Mouse (Mus musculus) heart, embryonic 14.5 days (tissue): Measurements from ENCODE around the gene Scn2a. TPM values are rescaled to one million over a fixed set of nuclear protein-coding genes. Genes with fewer than 3 reads are reported as not detected.

Experiments used
- ATAC-seq: fragments of 200-750 bp; cut with Nextera tagmentation; 2 replicates; pipeline ENCODE4 v1.8.0; 2017; ENCODE audit warnings: low read depth, moderate TSS enrichment; ENCODE audit not compliant: insufficient number of reproducible peaks, insufficient read depth, low FRiP score
- H3K27ac ChIP-seq, 2 experiments: fragments of 200-500 bp in 1 of 2; fragments of 300-500 bp in 1 of 2; sonication (generic) in 1 of 2; replicated peaks in 1 of 2; 2 replicates each; pipeline ENCODE4 v1.5.1; 2012 to 2014; ENCODE audit warnings: low read depth in 2 of 2, low read length in 2 of 2, control low read depth in 1 of 2, mild to moderate bottlenecking in 1 of 2, mixed read lengths in 1 of 2; ENCODE audit not compliant: control insufficient read depth in 1 of 2, insufficient read depth in 1 of 2
- H3K27me3 ChIP-seq: fragments of 300-500 bp; sonication (generic); 2 replicates; pipeline ENCODE4 v1.6.1; 2014; ENCODE audit warnings: mild to moderate bottlenecking, low read length, control low read depth; ENCODE audit not compliant: control insufficient read depth, insufficient read depth
- H3K36me3 ChIP-seq: fragments of 300-500 bp; sonication (generic); 2 replicates; pipeline ENCODE4 v1.6.1; 2014; ENCODE audit warnings: mild to moderate bottlenecking, control low read depth, low read length, mixed read lengths; ENCODE audit not compliant: control insufficient read depth, insufficient read depth
- H3K4me1 ChIP-seq, 2 experiments: fragments of 200-500 bp in 1 of 2; fragments of 300-500 bp in 1 of 2; sonication (generic) in 1 of 2; 2 replicates each; pipeline ENCODE4 v1.6.1; 2012 to 2014; ENCODE audit warnings: low read length in 2 of 2, control low read depth in 1 of 2, mixed read lengths in 1 of 2; ENCODE audit not compliant: control insufficient read depth in 2 of 2, insufficient read depth in 2 of 2
- H3K4me2 ChIP-seq: fragments of 300-500 bp; sonication (generic); 2 replicates; pipeline ENCODE4 v1.6.1; 2014; ENCODE audit warnings: mild to moderate bottlenecking, low read length
- H3K4me3 ChIP-seq, 2 experiments: fragments of 200-500 bp in 1 of 2; fragments of 300-500 bp in 1 of 2; sonication (generic) in 1 of 2; 2 replicates each; pipeline ENCODE4 v1.5.1; 2012 to 2014; ENCODE audit warnings: low read length in 2 of 2, mild to moderate bottlenecking in 2 of 2, control low read depth in 1 of 2, low read depth in 1 of 2, moderate library complexity in 1 of 2; ENCODE audit not compliant: control insufficient read depth in 1 of 2, insufficient read depth in 1 of 2
- H3K9ac ChIP-seq: fragments of 300-500 bp; sonication (generic); 2 replicates; pipeline ENCODE4 v1.6.1; 2014; ENCODE audit warnings: mild to moderate bottlenecking, low read length
- H3K9me3 ChIP-seq: fragments of 300-500 bp; sonication (generic); 2 replicates; pipeline ENCODE4 v1.6.1; 2016; ENCODE audit warnings: low read length, control low read depth; ENCODE audit not compliant: control insufficient read depth
- WGBS: fragments of 180-500 bp; shearing (Covaris S2); extraction: QIAGEN DNeasy Blood & Tissue Kit; methylation state at CpG from one replicate; pipeline ENCODE4 v1.1.7; 2014; 5-methylcytosine and 5-hydroxymethylcytosine counted together
- polyA plus RNA-seq: library from polyadenylated mRNA; unstranded; fragments of >200 nt; fragmentation: Nextera tagmentation; extraction: Ambion mirVana; gene quantifications from 2 replicates; pipeline ENCODE4 v1.2.1, GENCODE M21; 2014

Scn2a gene
- polyA plus RNA-seq, 1 experiment from 2014 or later = 1.4 TPM

DNA sequence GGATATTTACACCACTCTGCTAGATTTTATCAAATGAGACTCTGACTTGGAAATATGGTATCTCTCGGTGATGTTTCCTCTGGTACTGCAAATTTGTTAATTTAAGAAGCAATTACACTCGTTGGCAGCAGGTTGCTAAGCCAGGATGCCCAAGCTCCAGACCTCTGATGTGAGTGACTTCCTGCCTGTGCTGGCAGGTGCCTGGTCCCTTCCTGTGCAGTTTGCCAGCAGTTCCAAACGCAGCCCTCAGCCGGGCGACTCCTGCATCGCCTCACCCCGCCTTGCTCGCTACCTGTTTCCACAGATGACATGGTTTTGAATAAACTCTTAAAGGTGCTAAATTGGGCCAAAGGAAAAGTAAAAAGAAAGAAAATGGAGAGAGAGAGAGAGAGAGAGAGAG, 49.0 kb downstream of the Scn2a start:
- Histone ChIP-seq H3K36me3 (no peaks in the 10 kb centered on the region), H3K27me3 (no peaks in the 10 kb centered on the region), H3K4me3 (no peak overlapping the region), H3K9me3 (no peaks in the 10 kb centered on the region), H3K4me2 (no peak overlapping the region), H3K27ac (no peak overlapping the region), H3K4me1 (peaks cover 0 to 2% of the 10 kb centered on the region in 2 experiments; a peak in 2 of 4 replicates), H3K9ac (no peak overlapping the region)
- WGBS = 69% methylated on average over 8 of the region's 8 CpGs
- no peak for ATAC-seq

DNA sequence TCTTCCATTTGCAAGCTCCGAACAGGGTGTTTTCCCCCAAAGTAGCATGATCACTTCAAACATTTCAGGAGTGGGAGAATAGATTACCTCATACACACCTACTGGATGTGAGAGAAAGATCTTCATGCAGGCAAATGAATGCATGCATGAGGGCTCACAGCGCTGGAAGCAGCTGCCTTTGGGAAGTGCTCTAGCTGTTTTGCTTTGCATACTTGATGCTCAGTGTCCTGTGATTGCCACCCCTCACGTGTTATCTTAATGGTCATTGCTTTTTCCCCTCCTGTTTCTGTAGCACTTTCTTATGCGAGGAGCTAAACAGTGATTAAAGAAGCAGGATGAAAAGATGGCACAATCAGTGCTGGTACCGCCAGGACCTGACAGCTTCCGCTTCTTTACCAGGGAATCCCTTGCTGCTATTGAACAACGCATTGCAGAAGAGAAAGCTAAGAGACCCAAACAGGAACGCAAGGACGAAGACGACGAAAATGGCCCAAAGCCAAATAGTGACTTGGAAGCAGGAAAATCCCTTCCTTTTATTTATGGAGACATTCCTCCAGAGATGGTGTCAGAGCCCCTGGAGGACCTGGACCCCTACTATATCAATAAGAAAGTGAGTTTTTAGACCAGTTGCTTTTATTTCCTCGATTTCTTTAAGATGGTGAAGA, 49.7 kb downstream of the Scn2a start:
- no peaks in the 10 kb centered on the region for H3K36me3 ChIP-seq
- ATAC-seq = no peak
- H3K4me1 ChIP-seq = peaks cover 0 to 2% of the 10 kb centered on the region in 2 experiments; a peak in 2 of 4 replicates
- H3K4me3 ChIP-seq = no peak overlapping the region
- no peak overlapping the region for H3K9ac ChIP-seq
- 45% methylated on average over 12 of the region's 12 CpGs for WGBS
- no peak overlapping the region for H3K27ac ChIP-seq
- no peaks in the 10 kb centered on the region for H3K27me3 ChIP-seq
- 0 out of 2 replicates have a peak overlapping the region, but pooled peaks have one; percentile 3 for H3K4me2 ChIP-seq
- H3K9me3 ChIP-seq = no peaks in the 10 kb centered on the region

DNA sequence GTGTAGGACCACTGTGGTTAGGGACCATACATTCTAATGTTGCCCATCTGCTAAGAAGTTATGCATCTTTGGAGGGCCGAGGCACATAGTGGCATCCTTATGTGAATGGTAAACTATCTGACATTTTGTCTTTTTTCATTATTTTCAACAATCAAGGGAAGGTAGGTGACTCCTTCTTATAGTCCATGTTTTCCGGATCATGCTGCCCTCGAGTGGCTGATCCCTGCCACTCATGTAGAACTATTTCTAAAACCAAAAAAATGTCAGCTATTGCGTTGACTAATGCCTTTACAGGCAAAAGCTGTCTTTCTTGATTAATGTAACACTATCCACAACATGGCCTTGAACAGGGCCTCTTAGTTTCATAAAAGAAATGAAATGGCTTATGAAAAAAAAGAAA, 59.0 kb downstream of the Scn2a start:
- Histone ChIP-seq H3K4me1 (no peaks in the 10 kb centered on the region), H3K4me3 (no peak overlapping the region), H3K27me3 (no peaks in the 10 kb centered on the region), H3K27ac (no peak overlapping the region), H3K9me3 (no peaks in the 10 kb centered on the region), H3K9ac (no peak overlapping the region), H3K4me2 (no peak overlapping the region), H3K36me3 (no peaks in the 10 kb centered on the region)
- 71% methylated on average over 4 of the region's 4 CpGs for WGBS
- ATAC-seq = no peak

DNA sequence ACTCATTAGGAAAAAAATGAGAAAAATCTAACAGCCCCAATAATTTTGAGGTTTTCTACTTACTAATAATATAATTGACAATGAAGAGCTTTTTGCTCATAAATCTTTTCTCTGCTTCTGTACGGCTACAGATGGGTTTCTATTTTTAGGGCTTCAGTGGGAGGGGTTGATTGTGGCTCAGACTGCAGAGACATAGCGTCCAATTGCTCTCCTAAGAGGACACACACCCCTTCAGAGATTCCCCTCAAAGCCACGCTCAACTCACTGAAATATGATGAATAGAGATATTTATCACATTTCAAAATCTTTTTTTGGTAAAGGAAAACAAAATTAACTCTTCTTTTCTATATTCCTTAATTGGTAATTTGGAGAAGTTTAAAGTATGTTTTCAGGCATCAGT, 64.6 kb downstream of the Scn2a start:
- Histone ChIP-seq H3K36me3 (no peaks in the 10 kb centered on the region), H3K4me3 (no peak overlapping the region), H3K9me3 (no peaks in the 10 kb centered on the region), H3K9ac (no peak overlapping the region), H3K27me3 (no peaks in the 10 kb centered on the region), H3K4me1 (no peaks in the 10 kb centered on the region), H3K4me2 (no peak overlapping the region), H3K27ac (no peak overlapping the region)
- ATAC-seq = no peak
- WGBS = 20% methylated on average over 3 of the region's 3 CpGs

DNA sequence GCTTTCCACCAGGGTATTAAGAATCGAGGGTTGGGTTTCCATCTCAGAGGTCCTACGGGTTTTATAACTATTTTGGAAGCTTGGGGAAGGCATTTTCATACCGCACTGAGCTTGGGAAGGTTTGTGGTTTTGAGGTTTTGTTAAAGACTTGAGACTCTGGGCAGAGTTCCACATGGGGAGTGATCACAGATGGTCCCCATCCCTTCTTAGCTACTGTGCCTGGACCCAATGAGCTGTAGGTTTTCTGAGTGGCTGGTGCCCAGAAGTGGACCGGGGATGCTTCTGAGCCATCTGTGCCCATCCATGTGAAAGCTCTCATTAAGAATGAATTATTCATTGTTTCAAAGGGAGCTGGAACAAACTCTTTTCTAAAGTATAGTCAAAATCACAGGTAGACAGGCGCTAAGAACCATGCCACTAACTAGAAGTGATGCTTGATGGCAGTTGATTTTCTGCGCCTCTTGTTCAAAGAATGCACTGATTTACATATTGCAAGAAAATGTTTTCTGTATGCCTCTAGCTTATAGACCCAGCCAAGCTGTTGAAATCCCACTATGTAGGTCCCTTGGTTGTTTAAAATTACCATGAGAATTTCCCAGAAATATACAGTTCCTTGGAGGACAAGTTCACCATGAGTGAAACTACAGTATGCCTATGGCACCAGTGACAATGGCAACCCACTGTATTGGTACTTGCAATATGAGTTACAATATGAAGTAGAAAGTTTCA, 70.0 kb downstream of the Scn2a start:
- no peaks in the 10 kb centered on the region for H3K9me3 ChIP-seq
- no peak overlapping the region for H3K27ac ChIP-seq
- H3K9ac ChIP-seq = no peak overlapping the region
- no peak for ATAC-seq
- H3K36me3 ChIP-seq = no peaks in the 10 kb centered on the region
- no peaks in the 10 kb centered on the region for H3K27me3 ChIP-seq
- H3K4me1 ChIP-seq = no peaks in the 10 kb centered on the region
- 81% methylated on average over 6 of the region's 6 CpGs for WGBS
- no peak overlapping the region for H3K4me2 ChIP-seq
- no peak overlapping the region for H3K4me3 ChIP-seq

DNA sequence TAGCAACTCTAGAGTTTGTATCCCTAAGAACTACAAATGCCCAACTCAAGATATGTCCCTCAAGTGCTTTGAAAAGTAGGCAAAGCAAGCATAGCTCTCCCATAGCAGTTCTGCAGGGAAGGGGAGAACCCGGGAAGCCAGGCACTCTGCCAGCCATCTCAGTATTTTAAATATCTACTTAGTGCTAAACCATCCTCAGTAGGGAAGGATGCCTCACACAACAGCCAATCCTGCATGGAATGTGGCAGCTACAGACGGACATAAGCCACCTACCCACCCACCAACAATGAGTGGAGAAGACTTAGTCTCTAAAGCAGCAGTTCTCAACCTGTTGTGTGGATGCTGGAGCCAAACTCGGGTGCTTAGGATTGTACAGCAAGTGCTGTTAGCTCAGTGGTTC, 73.9 kb downstream of the Scn2a start:
- ATAC-seq = no peak
- no peaks in the 10 kb centered on the region for H3K36me3 ChIP-seq
- WGBS = 56% methylated on average over 3 of the region's 3 CpGs

DNA sequence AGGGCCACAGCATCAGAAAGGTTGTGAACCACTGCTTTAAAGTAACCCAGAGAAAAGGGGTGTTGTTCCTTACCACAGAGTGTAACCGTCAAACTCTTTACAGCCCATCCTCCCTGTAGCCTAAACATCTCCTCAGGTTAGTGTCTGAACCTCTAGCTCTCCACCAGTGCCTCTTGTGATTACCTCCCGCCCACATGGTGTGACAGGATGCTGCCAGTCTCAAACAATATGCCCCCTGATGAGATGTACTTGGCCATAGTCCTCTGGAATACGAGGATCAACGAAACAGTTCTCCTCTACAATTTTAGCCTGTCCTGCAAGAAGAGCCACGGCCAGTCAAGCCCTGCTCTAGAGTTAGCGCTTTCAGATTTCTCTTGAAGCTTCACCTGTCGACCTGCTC, 74.5 kb downstream of the Scn2a start:
- H3K4me1 ChIP-seq = no peaks in the 10 kb centered on the region
- no peak overlapping the region for H3K4me3 ChIP-seq
- H3K4me2 ChIP-seq = no peak overlapping the region
- H3K27ac ChIP-seq = no peak overlapping the region
- H3K9ac ChIP-seq = no peak overlapping the region
- H3K36me3 ChIP-seq = no peaks in the 10 kb centered on the region
- ATAC-seq = no peak
- no peaks in the 10 kb centered on the region for H3K27me3 ChIP-seq
- no peaks in the 10 kb centered on the region for H3K9me3 ChIP-seq
- WGBS = 78% methylated on average over 7 of the region's 7 CpGs

More for the DNA sequence above, 73.9 kb downstream of the Scn2a start:
- no peak overlapping the region for H3K27ac ChIP-seq
- no peaks in the 10 kb centered on the region for H3K27me3 ChIP-seq
- H3K4me2 ChIP-seq = no peak overlapping the region
- no peaks in the 10 kb centered on the region for H3K9me3 ChIP-seq
- no peaks in the 10 kb centered on the region for H3K4me1 ChIP-seq
- no peak overlapping the region for H3K4me3 ChIP-seq
- H3K9ac ChIP-seq = no peak overlapping the region
